Mouse (Mus musculus) gastrocnemius, postnatal 10 days (tissue): ENCODE measurements at regions not wholly inside any gene's neighbourhood (a gene's known extent, or its start where the extent isn't known, plus 50 kb on each side); places are given as distances from the start of the nearest gene placed in this dataset.

Experiments
- DNase-seq: peaks from one replicate; pipeline ENCODE4 v3.0.0; 2021; ENCODE audit warnings: mixed read lengths

GRCm38 (mm10) chr13:39950203-39950602 lies 411.0 kb downstream of the Ofcc1 start:
- DNase-seq: no peak

- no peak for DNase-seq
Measured at GRCm38 (mm10) chr13:39935216-39935615, 426.0 kb downstream of the Ofcc1 start.

GRCm38 (mm10) chr13:39931487-39931886 lies 429.8 kb downstream of the Ofcc1 start:
- DNase-seq: no peak

GRCm38 (mm10) chr13:39928573-39928972 lies 432.7 kb downstream of the Ofcc1 start:
- DNase-seq: no peak

GRCm38 (mm10) chr13:39924366-39924765 lies 436.9 kb downstream of the Ofcc1 start:
- DNase-seq: no peak

GRCm38 (mm10) chr13:39923113-39923512 lies 438.1 kb downstream of the Ofcc1 start:
- DNase-seq: peak; percentile 7

GRCm38 (mm10) chr13:39907720-39908119 lies 453.5 kb downstream of the Ofcc1 start:
- DNase-seq: no peak

- DNase-seq: no peak
Measured at GRCm38 (mm10) chr13:39904264-39904663, 457.0 kb downstream of the Ofcc1 start.

GRCm38 (mm10) chr13:39903319-39903718 lies 457.9 kb downstream of the Ofcc1 start:
- no peak for DNase-seq

- DNase-seq: no peak
Measured at GRCm38 (mm10) chr13:39899332-39899731, 461.9 kb downstream of the Ofcc1 start.

- no peak for DNase-seq
Measured at GRCm38 (mm10) chr13:39898412-39898979, 462.8 kb downstream of the Ofcc1 start.

- no peak for DNase-seq
Measured at GRCm38 (mm10) chr13:39894159-39894558, 467.1 kb downstream of the Ofcc1 start.

- no peak for DNase-seq
Measured at GRCm38 (mm10) chr13:39881066-39881465, 480.2 kb downstream of the Ofcc1 start.

- DNase-seq: no peak
Measured at GRCm38 (mm10) chr13:39880136-39880535, 481.1 kb downstream of the Ofcc1 start.

- no peak for DNase-seq
Measured at GRCm38 (mm10) chr13:39877361-39878141, 483.7 kb downstream of the Ofcc1 start.

- DNase-seq: no peak
Measured at GRCm38 (mm10) chr13:39852257-39852800, 508.9 kb downstream of the Ofcc1 start.

GRCm38 (mm10) chr13:39849391-39849790 lies 511.9 kb downstream of the Ofcc1 start:
- no peak for DNase-seq

- no peak for DNase-seq
Measured at GRCm38 (mm10) chr13:39836053-39836584, 525.1 kb downstream of the Ofcc1 start.

- DNase-seq: no peak
Measured at GRCm38 (mm10) chr13:39835302-39835701, 525.9 kb downstream of the Ofcc1 start.

- DNase-seq: no peak
Measured at GRCm38 (mm10) chr13:39834521-39835245, 526.6 kb downstream of the Ofcc1 start.

GRCm38 (mm10) chr13:39823965-39824555 lies 537.2 kb downstream of the Ofcc1 start:
- peak; percentile 5 for DNase-seq

- DNase-seq: no peak
Measured at GRCm38 (mm10) chr13:39823346-39823954, 537.8 kb downstream of the Ofcc1 start.
